Mouse (Mus musculus) liver, postnatal 0 days (tissue): ENCODE measurements around the gene Ttc33.

ENCODE experiments used
- CTCF ChIP-seq: sonication (generic); IDR thresholded peaks from 2 replicates; pipeline ENCODE4 v1.5.1; 2016; ENCODE audit warnings: antibody characterized with exemption, low read depth
- EP300 ChIP-seq: IDR thresholded peaks from 2 replicates; pipeline ENCODE4 v1.6.1; 2016; ENCODE audit warnings: antibody characterized with exemption, low read depth, mild to moderate bottlenecking

GRCm38 (mm10) chr15:5239361-5239760 is 54.0 kb downstream of the Ttc33 start:
- TF ChIP-seq CTCF (no peak), EP300 (no peak)
